Mouse (Mus musculus): ENCODE measurements at regions not wholly inside any gene's neighbourhood (a gene's known extent, or its start where the extent isn't known, plus 50 kb on each side); places are given as distances from the start of the nearest gene placed in this dataset.

GRCm38 (mm10) chr4:87501791-87502190 is 271.5 kb upstream of the Slc24a2 start:
- no peak for TF ChIP-seq TAL1 (conservative IDR thresholded peaks at IDR 0.05; ENCODE audit: low read depth, low read length)
- no peak for TF ChIP-seq CTCF (IDR thresholded peaks at IDR 0.05; ENCODE audit: low read depth, low read length)
- TF ChIP-seq POLR2AphosphoS5 (IDR thresholded peaks at IDR 0.05; ENCODE audit: insufficient replicate concordance, low read depth, low read length) = no peak
- no peak for TF ChIP-seq GATA2 (IDR thresholded peaks at IDR 0.05; ENCODE audit: borderline replicate concordance, low read depth, low read length)
- TF ChIP-seq GATA1 (IDR thresholded peaks at IDR 0.05; ENCODE audit: borderline replicate concordance, low read length) = no peak

GRCm38 (mm10) chr4:87500441-87500840 is 270.2 kb upstream of the Slc24a2 start:
- no peaks in the 10 kb centered on the region for H3K4me1 ChIP-seq (ENCODE audit: insufficient read depth, low read depth, low read length)
- TF ChIP-seq TAL1 (conservative IDR thresholded peaks at IDR 0.05; ENCODE audit: low read depth, low read length) (no peak), GATA2 (IDR thresholded peaks at IDR 0.05; ENCODE audit: borderline replicate concordance, low read depth, low read length) (no peak), GATA1 (IDR thresholded peaks at IDR 0.05; ENCODE audit: borderline replicate concordance, low read length) (no peak), CTCF (IDR thresholded peaks at IDR 0.05; ENCODE audit: low read depth, low read length) (no peak), POLR2AphosphoS5 (IDR thresholded peaks at IDR 0.05; ENCODE audit: insufficient replicate concordance, low read depth, low read length) (no peak)
- DNase-seq (ENCODE audit: low spot score) = no peak
- no peak overlapping the region for H3K4me3 ChIP-seq (ENCODE audit: low read depth, low read length)
- H3K27me3 ChIP-seq (ENCODE audit: insufficient read depth, low read length) = peaks cover 2% of the 10 kb centered on the region; the same call in 1 of the 2 replicates
- no peaks in the 10 kb centered on the region for H3K36me3 ChIP-seq (replicated peaks)
- H3K9me3 ChIP-seq (replicated peaks) = no peaks in the 10 kb centered on the region
- no peak for ATAC-seq (ENCODE audit: extremely low read depth, insufficient number of reproducible peaks, low FRiP score, poor library complexity, severe bottlenecking)

More at GRCm38 (mm10) chr4:87501791-87502190, 271.5 kb upstream of the Slc24a2 start:
- H3K36me3 ChIP-seq (replicated peaks) = no peaks in the 10 kb centered on the region
- ATAC-seq (ENCODE audit: extremely low read depth, insufficient number of reproducible peaks, low FRiP score, poor library complexity, severe bottlenecking) (no peak), DNase-seq (ENCODE audit: low spot score) (no peak)
- H3K27me3 ChIP-seq (ENCODE audit: insufficient read depth, low read length) = peaks cover 2% of the 10 kb centered on the region; the same call in 1 of the 2 replicates
- no peaks in the 10 kb centered on the region for H3K4me1 ChIP-seq (ENCODE audit: insufficient read depth, low read depth, low read length)
- no peaks in the 10 kb centered on the region for H3K9me3 ChIP-seq (replicated peaks)
- no peak overlapping the region for H3K4me3 ChIP-seq (ENCODE audit: low read depth, low read length)

GRCm38 (mm10) chr4:87487798-87488197 is 257.5 kb upstream of the Slc24a2 start:
- no peaks in the 10 kb centered on the region for H3K9me3 ChIP-seq (replicated peaks)
- H3K27me3 ChIP-seq (ENCODE audit: insufficient read depth, low read length) = no peaks in the 10 kb centered on the region
- H3K4me1 ChIP-seq (ENCODE audit: insufficient read depth, low read depth, low read length) = no peaks in the 10 kb centered on the region
- H3K36me3 ChIP-seq (replicated peaks) = no peaks in the 10 kb centered on the region
- no peak overlapping the region for H3K4me3 ChIP-seq (ENCODE audit: low read depth, low read length)
- DNase-seq (ENCODE audit: low spot score) = no peak
- TF ChIP-seq POLR2AphosphoS5 (IDR thresholded peaks at IDR 0.05; ENCODE audit: insufficient replicate concordance, low read depth, low read length) = no peak
- TF ChIP-seq GATA2 (IDR thresholded peaks at IDR 0.05; ENCODE audit: borderline replicate concordance, low read depth, low read length) = no peak
- no peak for TF ChIP-seq GATA1 (IDR thresholded peaks at IDR 0.05; ENCODE audit: borderline replicate concordance, low read length)
- no peak for TF ChIP-seq TAL1 (conservative IDR thresholded peaks at IDR 0.05; ENCODE audit: low read depth, low read length)
- no peak for TF ChIP-seq CTCF (IDR thresholded peaks at IDR 0.05; ENCODE audit: low read depth, low read length)
- ATAC-seq (ENCODE audit: extremely low read depth, insufficient number of reproducible peaks, low FRiP score, poor library complexity, severe bottlenecking) = no peak

- no peaks in the 10 kb centered on the region for H3K4me1 ChIP-seq (ENCODE audit: insufficient read depth, low read depth, low read length)
- TF ChIP-seq TAL1 (conservative IDR thresholded peaks at IDR 0.05; ENCODE audit: low read depth, low read length) = no peak
- no peak for TF ChIP-seq CTCF (IDR thresholded peaks at IDR 0.05; ENCODE audit: low read depth, low read length)
- TF ChIP-seq POLR2AphosphoS5 (IDR thresholded peaks at IDR 0.05; ENCODE audit: insufficient replicate concordance, low read depth, low read length) = no peak
- TF ChIP-seq GATA1 (IDR thresholded peaks at IDR 0.05; ENCODE audit: borderline replicate concordance, low read length) = no peak
- no peak for TF ChIP-seq GATA2 (IDR thresholded peaks at IDR 0.05; ENCODE audit: borderline replicate concordance, low read depth, low read length)
- no peak overlapping the region for H3K4me3 ChIP-seq (ENCODE audit: low read depth, low read length)
- ATAC-seq (ENCODE audit: extremely low read depth, insufficient number of reproducible peaks, low FRiP score, poor library complexity, severe bottlenecking) = no peak
- no peaks in the 10 kb centered on the region for H3K27me3 ChIP-seq (ENCODE audit: insufficient read depth, low read length)
- DNase-seq (ENCODE audit: low spot score) = no peak
- H3K36me3 ChIP-seq (replicated peaks) = no peaks in the 10 kb centered on the region
- no peaks in the 10 kb centered on the region for H3K9me3 ChIP-seq (replicated peaks)
Observed at GRCm38 (mm10) chr4:87475537-87475936, 245.3 kb upstream of the Slc24a2 start.

GRCm38 (mm10) chr4:87473331-87474039 is 243.2 kb upstream of the Slc24a2 start:
- Histone ChIP-seq H3K36me3 (replicated peaks) (no peaks in the 10 kb centered on the region), H3K4me1 (ENCODE audit: insufficient read depth, low read depth, low read length) (no peaks in the 10 kb centered on the region), H3K9me3 (replicated peaks) (no peaks in the 10 kb centered on the region), H3K27me3 (ENCODE audit: insufficient read depth, low read length) (no peaks in the 10 kb centered on the region), H3K4me3 (ENCODE audit: low read depth, low read length) (no peak overlapping the region)
- no peak for TF ChIP-seq POLR2AphosphoS5 (IDR thresholded peaks at IDR 0.05; ENCODE audit: insufficient replicate concordance, low read depth, low read length)
- no peak for TF ChIP-seq CTCF (IDR thresholded peaks at IDR 0.05; ENCODE audit: low read depth, low read length)
- no peak for TF ChIP-seq TAL1 (conservative IDR thresholded peaks at IDR 0.05; ENCODE audit: low read depth, low read length)
- TF ChIP-seq GATA1 (IDR thresholded peaks at IDR 0.05; ENCODE audit: borderline replicate concordance, low read length) = no peak
- no peak for TF ChIP-seq GATA2 (IDR thresholded peaks at IDR 0.05; ENCODE audit: borderline replicate concordance, low read depth, low read length)
- ATAC-seq (ENCODE audit: extremely low read depth, insufficient number of reproducible peaks, low FRiP score, poor library complexity, severe bottlenecking) = no peak
- no peak for DNase-seq (ENCODE audit: low spot score)

DNA sequence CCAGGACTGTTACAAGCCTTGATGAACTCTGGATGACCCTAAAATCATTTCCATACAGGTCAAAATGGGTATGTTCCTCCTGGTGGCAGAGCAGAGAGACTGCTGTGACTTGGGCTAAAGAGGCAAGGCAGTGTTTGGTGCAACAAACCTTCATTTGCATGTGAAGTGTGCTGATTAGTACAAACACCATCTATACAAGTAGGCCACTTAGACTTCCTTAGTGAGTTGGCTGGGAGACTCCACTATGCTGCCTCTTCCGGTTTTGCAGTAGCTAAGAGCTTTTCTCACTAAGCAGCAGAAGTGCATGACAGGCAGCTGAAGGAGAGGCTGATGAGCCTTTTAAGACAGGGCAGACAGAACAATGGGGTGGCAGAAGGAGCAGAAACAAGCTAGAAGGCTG is 242.5 kb upstream of the Slc24a2 start:
- DNase-seq (ENCODE audit: low spot score) (no peak), ATAC-seq (ENCODE audit: extremely low read depth, insufficient number of reproducible peaks, low FRiP score, poor library complexity, severe bottlenecking) (no peak)
- TF ChIP-seq GATA2 (IDR thresholded peaks at IDR 0.05; ENCODE audit: borderline replicate concordance, low read depth, low read length) (no peak), TAL1 (conservative IDR thresholded peaks at IDR 0.05; ENCODE audit: low read depth, low read length) (no peak), GATA1 (IDR thresholded peaks at IDR 0.05; ENCODE audit: borderline replicate concordance, low read length) (no peak), CTCF (IDR thresholded peaks at IDR 0.05; ENCODE audit: low read depth, low read length) (no peak), POLR2AphosphoS5 (IDR thresholded peaks at IDR 0.05; ENCODE audit: insufficient replicate concordance, low read depth, low read length) (no peak)
- H3K36me3 ChIP-seq (replicated peaks) = no peaks in the 10 kb centered on the region
- no peaks in the 10 kb centered on the region for H3K4me1 ChIP-seq (ENCODE audit: insufficient read depth, low read depth, low read length)
- H3K27me3 ChIP-seq (ENCODE audit: insufficient read depth, low read length) = no peaks in the 10 kb centered on the region
- no peak overlapping the region for H3K4me3 ChIP-seq (ENCODE audit: low read depth, low read length)
- H3K9me3 ChIP-seq (replicated peaks) = no peaks in the 10 kb centered on the region

Measured in G1E (cell line).